Mouse (Mus musculus) cerebellum, adult 9-11 months (tissue): ENCODE data around the gene Ikzf5.

Experiments
- DNase-seq: peaks from one replicate; pipeline ENCODE4 v3.0.0; 2022

Gene Ikzf5

GRCm38 (mm10) chr7:131345856-131346541 lies 64.3 kb downstream of the Ikzf5 start:
- DNase-seq: no peak
